Mouse (Mus musculus): ENCODE results near the gene Nkg7. TPM values are rescaled to one million over a fixed set of nuclear protein-coding genes. Genes with fewer than 3 reads are reported as not detected.
A peak's percentile ranks its signal among the peaks of the same experiment; 100 is the strongest.

Nkg7 gene
- polyA plus RNA-seq, 1 experiment from 2014 or later = 0.26 TPM

GRCm38 (mm10) chr7:43463976-43464375 lies 27.1 kb downstream of the Nkg7 start:
- Histone ChIP-seq H3K4me3 (ENCODE audit: inconsistent target) (no peak overlapping the region), H3K27ac (no peak overlapping the region), H3K79me2 (ENCODE audit: inconsistent target) (no peaks in the 10 kb centered on the region), H3K36me3 (ENCODE audit: inconsistent target) (no peaks in the 10 kb centered on the region)
- 94% methylated on average over 7 of the region's 7 CpGs for WGBS (ENCODE audit: missing documents)

GRCm38 (mm10) chr7:43464864-43465343 lies 28.0 kb downstream of the Nkg7 start:
- no peaks in the 10 kb centered on the region for H3K79me2 ChIP-seq (ENCODE audit: inconsistent target)
- 17% methylated on average over 35 of the region's 35 CpGs for whole genome bisulfite sequencing (ENCODE audit: missing documents)
- no peaks in the 10 kb centered on the region for H3K36me3 ChIP-seq (ENCODE audit: inconsistent target)
- no peak overlapping the region; the same call in 1 of the 2 replicates for H3K4me3 ChIP-seq (ENCODE audit: inconsistent target)
- H3K27ac ChIP-seq = no peak overlapping the region

- H3K79me2 ChIP-seq (ENCODE audit: inconsistent target) = no peaks in the 10 kb centered on the region
- peak overlapping the region; percentile 82 for H3K4me3 ChIP-seq (ENCODE audit: inconsistent target)
- WGBS (ENCODE audit: missing documents) = under 1% methylated on average over 33 of the region's 33 CpGs
- H3K27ac ChIP-seq = peak overlapping the region; percentile 34
- no peaks in the 10 kb centered on the region for H3K36me3 ChIP-seq (ENCODE audit: inconsistent target)
Measured at GRCm38 (mm10) chr7:43465344-43466098, 28.6 kb downstream of the Nkg7 start.

- 2% methylated on average over 33 of the region's 33 CpGs for WGBS (ENCODE audit: missing documents)
- peak overlapping the region; percentile 82 for H3K4me3 ChIP-seq (ENCODE audit: inconsistent target)
- H3K27ac ChIP-seq = peak overlapping the region; percentile 34
- no peaks in the 10 kb centered on the region for H3K79me2 ChIP-seq (ENCODE audit: inconsistent target)
- no peaks in the 10 kb centered on the region for H3K36me3 ChIP-seq (ENCODE audit: inconsistent target)
Measured at GRCm38 (mm10) chr7:43466099-43466694, 29.3 kb downstream of the Nkg7 start.

- Histone ChIP-seq H3K36me3 (ENCODE audit: inconsistent target) (no peaks in the 10 kb centered on the region), H3K79me2 (ENCODE audit: inconsistent target) (no peaks in the 10 kb centered on the region), H3K4me3 (ENCODE audit: inconsistent target) (no peak overlapping the region), H3K27ac (no peak overlapping the region)
- 67% methylated on average over 6 of the region's 8 CpGs for WGBS (ENCODE audit: missing documents)
Measured at GRCm38 (mm10) chr7:43470373-43470772, 33.5 kb downstream of the Nkg7 start.

GRCm38 (mm10) chr7:43475706-43476105 lies 38.8 kb downstream of the Nkg7 start:
- no peak overlapping the region for H3K27ac ChIP-seq
- H3K79me2 ChIP-seq (ENCODE audit: inconsistent target) = no peaks in the 10 kb centered on the region
- no peak overlapping the region for H3K4me3 ChIP-seq (ENCODE audit: inconsistent target)
- 14% methylated on average over 23 of the region's 23 CpGs for WGBS (ENCODE audit: missing documents)
- no peaks in the 10 kb centered on the region for H3K36me3 ChIP-seq (ENCODE audit: inconsistent target)

- H3K36me3 ChIP-seq (ENCODE audit: inconsistent target) = no peaks in the 10 kb centered on the region
- no peak overlapping the region for H3K27ac ChIP-seq
- WGBS (ENCODE audit: missing documents) = 22% methylated on average over 13 of the region's 13 CpGs
Measured at GRCm38 (mm10) chr7:43476376-43476775, 39.5 kb downstream of the Nkg7 start.

GRCm38 (mm10) chr7:43481191-43481590 lies 44.3 kb downstream of the Nkg7 start:
- 65% methylated on average over 3 of the region's 3 CpGs for WGBS (ENCODE audit: missing documents)
- no peak overlapping the region for H3K4me3 ChIP-seq (ENCODE audit: inconsistent target)

More at GRCm38 (mm10) chr7:43476376-43476775, 39.5 kb downstream of the Nkg7 start:
- Histone ChIP-seq H3K4me3 (ENCODE audit: inconsistent target) (no peak overlapping the region), H3K79me2 (ENCODE audit: inconsistent target) (no peaks in the 10 kb centered on the region)

GRCm38 (mm10) chr7:43482090-43482716 lies 45.3 kb downstream of the Nkg7 start:
- Histone ChIP-seq H3K4me3 (ENCODE audit: inconsistent target) (no peak overlapping the region), H3K27ac (no peak overlapping the region), H3K36me3 (ENCODE audit: inconsistent target) (no peaks in the 10 kb centered on the region), H3K79me2 (ENCODE audit: inconsistent target) (no peaks in the 10 kb centered on the region)
- WGBS (ENCODE audit: missing documents) = 71% methylated on average over 7 of the region's 8 CpGs

More at GRCm38 (mm10) chr7:43481191-43481590, 44.3 kb downstream of the Nkg7 start:
- Histone ChIP-seq H3K79me2 (ENCODE audit: inconsistent target) (no peaks in the 10 kb centered on the region), H3K27ac (no peak overlapping the region), H3K36me3 (ENCODE audit: inconsistent target) (no peaks in the 10 kb centered on the region)

GRCm38 (mm10) chr7:43483236-43483635 lies 46.4 kb downstream of the Nkg7 start:
- H3K4me3 ChIP-seq (ENCODE audit: inconsistent target) = no peak overlapping the region
- H3K27ac ChIP-seq = no peak overlapping the region
- 17% methylated on average over 10 of the region's 10 CpGs for WGBS (ENCODE audit: missing documents)
- H3K36me3 ChIP-seq (ENCODE audit: inconsistent target) = no peaks in the 10 kb centered on the region
- no peaks in the 10 kb centered on the region for H3K79me2 ChIP-seq (ENCODE audit: inconsistent target)

Other genes with a start within 250 kb of the Nkg7 start
- 14.7 to 18.7 TPM (median 16.7 TPM) in 3 replicates for gene Zfp715, start 123.8 kb upstream of the Nkg7 start, polyA plus RNA-seq (2018)
- gene Siglecf, start 85.7 kb upstream of the Nkg7 start, polyA plus RNA-seq (2018) = 0.35 to 0.52 TPM (median 0.43 TPM) in 3 replicates
- 0.11 TPM in 1 of 3 replicates, not detected in the others for gene Siglecg, start 28.9 kb upstream of the Nkg7 start, polyA plus RNA-seq (2018)
- gene Lim2, start 9.4 kb upstream of the Nkg7 start, polyA plus RNA-seq (2018) = not detected in 3 replicates
- gene Cldnd2, start 3.7 kb downstream of the Nkg7 start, polyA plus RNA-seq (2018) = not detected in 3 replicates
- 113 to 175 TPM (median 166 TPM) in 3 replicates for gene Etfb, start 7.0 kb downstream of the Nkg7 start, polyA plus RNA-seq (2018)
- gene Gm45233, start 7.1 kb downstream of the Nkg7 start, polyA plus RNA-seq (2018) = not detected in 3 replicates
- 3.1 to 3.5 TPM (median 3.2 TPM) in 3 replicates for gene Vsig10l, start 26.1 kb downstream of the Nkg7 start, polyA plus RNA-seq (2018)
- gene Iglon5, start 53.0 kb downstream of the Nkg7 start, polyA plus RNA-seq (2018) = not detected in 3 replicates
- gene 4931406B18Rik, start 68.9 kb downstream of the Nkg7 start, polyA plus RNA-seq (2018) = not detected in 3 replicates
- gene Cd33, start 107.4 kb downstream of the Nkg7 start, polyA plus RNA-seq (2018) = 13.2 to 32.1 TPM (median 13.4 TPM) in 3 replicates
- gene Zfp658, start 125.2 kb downstream of the Nkg7 start, polyA plus RNA-seq (2018) = 1.5 to 2.7 TPM (median 2.5 TPM) in 3 replicates
- 1.9 to 2.7 TPM (median 2.5 TPM) in 3 replicates for gene Zfp719, start 142.5 kb downstream of the Nkg7 start, polyA plus RNA-seq (2018)
- gene Zfp819, start 170.1 kb downstream of the Nkg7 start, polyA plus RNA-seq (2018) = not detected in 3 replicates
- not detected in 3 replicates for gene Ceacam18, start 197.6 kb downstream of the Nkg7 start, polyA plus RNA-seq (2018)
- 0.73 to 2.4 TPM (median 0.83 TPM) in 3 replicates for gene Siglece, start 223.1 kb downstream of the Nkg7 start, polyA plus RNA-seq (2018)
- 2.6 to 6.7 TPM (median 4.7 TPM) in 3 replicates for gene Ctu1, start 234.9 kb downstream of the Nkg7 start, polyA plus RNA-seq (2018)

All from macrophage (primary cell).